ENCODE assay signal across 45 mouse cellular contexts in genomic region chr3:138362920-138363319, GRCm38 (mm10). TPM values are rescaled to one million over a fixed set of nuclear protein-coding genes. Genes with fewer than 3 reads are reported as not detected.
"Had no signal": no experiment of that assay in that cellular context is flagged by ENCODE, and none has a peak within 500 bp of the region (broad histone marks: within the 10 kb centered on the region; RNA-seq: fewer than 3 reads in every experiment).

No protein-coding gene starts in this region.

- H3K27ac ChIP-seq: left cerebral cortex, adult 2 months; limb, embryonic 10.5 days; limb, embryonic 12.5 days; limb, embryonic 13.5 days; limb, embryonic 15.5 days; liver, embryonic 13.5 days; liver, embryonic 14.5 days; liver, embryonic 15.5 days; lung, embryonic 15.5 days; macrophage; midbrain, embryonic 10.5 days; midbrain, embryonic 12.5 days; midbrain, embryonic 13.5 days; midbrain, embryonic 15.5 days; neural tube, embryonic 12.5 days had no signal

- H3K4me3 ChIP-seq: left cerebral cortex, adult 2 months; limb, embryonic 10.5 days; limb, embryonic 12.5 days; limb, embryonic 13.5 days; limb, embryonic 15.5 days; liver, embryonic 13.5 days; liver, embryonic 15.5 days; lung, embryonic 15.5 days; megakaryocyte, embryonic 14.5 days; midbrain, embryonic 10.5 days; midbrain, embryonic 12.5 days; midbrain, embryonic 13.5 days; midbrain, embryonic 15.5 days; myocyte; neural tube, embryonic 12.5 days had no signal

- ATAC-seq: lung, postnatal 0 days; midbrain, embryonic 13.5 days; midbrain, embryonic 15.5 days; midbrain, embryonic 16.5 days had no signal

- H3K36me3 ChIP-seq: limb, embryonic 10.5 days; limb, embryonic 12.5 days; limb, embryonic 13.5 days; limb, embryonic 15.5 days; liver, embryonic 13.5 days; liver, embryonic 15.5 days; lung, embryonic 15.5 days; midbrain, embryonic 10.5 days; midbrain, embryonic 12.5 days; midbrain, embryonic 13.5 days; midbrain, embryonic 15.5 days; neural tube, embryonic 12.5 days had no signal

- H3K9me3 ChIP-seq: limb, embryonic 10.5 days; limb, embryonic 12.5 days; limb, embryonic 13.5 days; limb, embryonic 15.5 days; liver, embryonic 13.5 days; liver, embryonic 15.5 days; lung, embryonic 15.5 days; megakaryocyte, embryonic 14.5 days; midbrain, embryonic 10.5 days; midbrain, embryonic 12.5 days; midbrain, embryonic 13.5 days; midbrain, embryonic 15.5 days; neural tube, embryonic 12.5 days had no signal

- H3K4me1 ChIP-seq: limb, embryonic 10.5 days; limb, embryonic 12.5 days; limb, embryonic 13.5 days; limb, embryonic 15.5 days; liver, embryonic 13.5 days; liver, embryonic 15.5 days; lung, embryonic 15.5 days; megakaryocyte, embryonic 14.5 days; midbrain, embryonic 10.5 days; midbrain, embryonic 12.5 days; midbrain, embryonic 13.5 days; midbrain, embryonic 15.5 days; neural tube, embryonic 12.5 days had no signal

- H3K9ac ChIP-seq: limb, embryonic 12.5 days; limb, embryonic 13.5 days; limb, embryonic 15.5 days; liver, embryonic 13.5 days; liver, embryonic 14.5 days; liver, embryonic 15.5 days; lung, embryonic 14.5 days; lung, embryonic 15.5 days; midbrain, embryonic 12.5 days; midbrain, embryonic 13.5 days; midbrain, embryonic 15.5 days; neural tube, embryonic 12.5 days had no signal

- H3K4me2 ChIP-seq: limb, embryonic 12.5 days; limb, embryonic 13.5 days; limb, embryonic 15.5 days; liver, embryonic 13.5 days; liver, embryonic 15.5 days; lung, embryonic 14.5 days; lung, embryonic 15.5 days; midbrain, embryonic 11.5 days; midbrain, embryonic 12.5 days; midbrain, embryonic 13.5 days; midbrain, embryonic 15.5 days; neural tube, embryonic 12.5 days had no signal

- H3K27me3 ChIP-seq: limb, embryonic 12.5 days; limb, embryonic 13.5 days; limb, embryonic 15.5 days; liver, embryonic 13.5 days; liver, embryonic 15.5 days; lung, embryonic 15.5 days; megakaryocyte, embryonic 14.5 days; midbrain, embryonic 12.5 days; midbrain, embryonic 13.5 days; midbrain, embryonic 15.5 days; neural tube, embryonic 12.5 days had no signal

- DNase-seq: layer of hippocampus, postnatal 36 days; left cerebral cortex, postnatal 4 days; liver, embryonic 13.5 days; lung, adult 18-20 months; lung, adult 2 months; lung, embryonic 14.5 days; lung, postnatal 10 days; lung, postnatal 14 days; lung, postnatal 36 days; lung, postnatal 4 days; midbrain, embryonic 14.5 days had no signal

RNA-seq across cellular contexts. Expression of gene Adh6b, which starts 21.3 kb away (rescaled TPM):
- total RNA-seq: layer of hippocampus, postnatal 36 days; left cerebral cortex, adult 18-20 months; left cerebral cortex, adult 2 months; left cerebral cortex, adult 8-10 months; left cerebral cortex, postnatal 10 days; left cerebral cortex, postnatal 25 days; left cerebral cortex, postnatal 36 days; megakaryocyte progenitor cell, adult 5-6 weeks; megakaryocyte, adult 5-6 weeks; megakaryocyte-erythroid progenitor cell, adult 5-6 weeks; monocyte, adult 5-6 weeks had no signal
- polyA plus RNA-seq: lung, adult 2 months; macrophage; midbrain, embryonic 14.5 days; midbrain, embryonic 15.5 days; myocyte had no signal

RNA-seq across cellular contexts. Expression of gene Adh6a, which starts 49.8 kb away (rescaled TPM):
- total RNA-seq: layer of hippocampus, postnatal 36 days; left cerebral cortex, adult 18-20 months; left cerebral cortex, adult 2 months; left cerebral cortex, adult 8-10 months; left cerebral cortex, postnatal 10 days; left cerebral cortex, postnatal 14 days; left cerebral cortex, postnatal 25 days; left cerebral cortex, postnatal 36 days; left cerebral cortex, postnatal 4 days; megakaryocyte progenitor cell, adult 5-6 weeks; megakaryocyte, adult 5-6 weeks; megakaryocyte-erythroid progenitor cell, adult 5-6 weeks; midbrain, postnatal 0 days; monocyte, adult 5-6 weeks had no signal
- polyA plus RNA-seq: limb, embryonic 10.5 days; limb, embryonic 11.5 days; limb, embryonic 12.5 days; limb, embryonic 13.5 days; liver, embryonic 13.5 days; liver, embryonic 14.5 days; liver, embryonic 15.5 days; macrophage; midbrain, embryonic 10.5 days; midbrain, embryonic 11.5 days; midbrain, embryonic 12.5 days; midbrain, embryonic 13.5 days; midbrain, embryonic 14.5 days; midbrain, embryonic 15.5 days; midbrain, embryonic 16.5 days; midbrain, postnatal 0 days; myocyte; neural tube, embryonic 11.5 days; neural tube, embryonic 12.5 days had no signal

RNA-seq across cellular contexts. Expression of gene Adh4, which starts 52.3 kb away (rescaled TPM):
- total RNA-seq: layer of hippocampus, postnatal 36 days; left cerebral cortex, adult 18-20 months; left cerebral cortex, adult 2 months; left cerebral cortex, adult 8-10 months; left cerebral cortex, postnatal 10 days; left cerebral cortex, postnatal 14 days; left cerebral cortex, postnatal 25 days; left cerebral cortex, postnatal 36 days; left cerebral cortex, postnatal 4 days; megakaryocyte progenitor cell, adult 5-6 weeks; megakaryocyte, adult 5-6 weeks; megakaryocyte-erythroid progenitor cell, adult 5-6 weeks; midbrain, postnatal 0 days; monocyte, adult 5-6 weeks had no signal
- polyA plus RNA-seq: limb, embryonic 10.5 days; limb, embryonic 11.5 days; limb, embryonic 12.5 days; limb, embryonic 13.5 days; limb, embryonic 14.5 days; liver, embryonic 13.5 days; liver, embryonic 15.5 days; lung, adult 2 months; lung, embryonic 14.5 days; lung, embryonic 15.5 days; lung, embryonic 16.5 days; lung, postnatal 0 days; macrophage; midbrain, embryonic 10.5 days; midbrain, embryonic 11.5 days; midbrain, embryonic 12.5 days; midbrain, embryonic 13.5 days; midbrain, embryonic 14.5 days; midbrain, embryonic 15.5 days; midbrain, embryonic 16.5 days; midbrain, postnatal 0 days; myocyte; neural tube, embryonic 11.5 days; neural tube, embryonic 12.5 days had no signal
